Mouse (Mus musculus) cerebellum, adult 2 months (tissue): ENCODE data around the gene Rbms3. TPM values are rescaled to one million over a fixed set of nuclear protein-coding genes. Genes with fewer than 3 reads are reported as not detected.
A peak's percentile ranks its signal among the peaks of the same experiment; 100 is the strongest.

Experiments used
- DNase-seq, 2 experiments: peaks; one replicate each; pipeline ENCODE4 v3.0.0; 2021
- H3K27ac ChIP-seq: fragments of 200-500 bp; 2 replicates; pipeline ENCODE4 v1.5.1; 2012; ENCODE audit warnings: low read length, control low read depth, inconsistent platforms; ENCODE audit not compliant: insufficient read depth
- H3K27me3 ChIP-seq: fragments of 200-500 bp; 2 replicates; pipeline ENCODE4 v1.6.1; 2012; ENCODE audit warnings: inconsistent platforms, mild to moderate bottlenecking, low read length, moderate library complexity; ENCODE audit not compliant: control insufficient read depth, insufficient read depth
- H3K4me1 ChIP-seq: fragments of 200-500 bp; 2 replicates; pipeline ENCODE4 v1.6.1; 2011; ENCODE audit warnings: low read length; ENCODE audit not compliant: control insufficient read depth, insufficient read depth
- H3K4me3 ChIP-seq: fragments of 200-500 bp; replicated peaks from 2 replicates; pipeline ENCODE3; 2011; ENCODE audit warnings: mild to moderate bottlenecking, low read depth, low read length, control low read depth; ENCODE audit not compliant: insufficient read depth
- CTCF ChIP-seq: fragments of 200-500 bp; IDR thresholded peaks from 2 replicates; pipeline ENCODE4 v1.5.1; 2011; ENCODE audit warnings: low read depth, mild to moderate bottlenecking, control low read depth, low read length, moderate library complexity, borderline replicate concordance; ENCODE audit not compliant: insufficient read depth
- POLR2A ChIP-seq: fragments of 200-500 bp; IDR thresholded peaks from 2 replicates; pipeline ENCODE4 v1.6.1; 2011; ENCODE audit warnings: low read length, control low read depth, borderline replicate concordance; ENCODE audit not compliant: insufficient read depth
- WGBS: fragments of 180-500 bp; shearing (Covaris S2); methylation state at CpG from one replicate; pipeline ENCODE4 v1.1.7; 2018; 5-methylcytosine and 5-hydroxymethylcytosine counted together
- polyA plus RNA-seq: library from polyadenylated mRNA; depleted of rRNA; stranded (reverse); fragments of >200 nt; gene quantifications from 2 replicates; pipeline ENCODE4 v1.2.3, GENCODE M21; 2012

Gene Rbms3
- polyA plus RNA-seq, 1 experiment: 13.3 TPM

DNA sequence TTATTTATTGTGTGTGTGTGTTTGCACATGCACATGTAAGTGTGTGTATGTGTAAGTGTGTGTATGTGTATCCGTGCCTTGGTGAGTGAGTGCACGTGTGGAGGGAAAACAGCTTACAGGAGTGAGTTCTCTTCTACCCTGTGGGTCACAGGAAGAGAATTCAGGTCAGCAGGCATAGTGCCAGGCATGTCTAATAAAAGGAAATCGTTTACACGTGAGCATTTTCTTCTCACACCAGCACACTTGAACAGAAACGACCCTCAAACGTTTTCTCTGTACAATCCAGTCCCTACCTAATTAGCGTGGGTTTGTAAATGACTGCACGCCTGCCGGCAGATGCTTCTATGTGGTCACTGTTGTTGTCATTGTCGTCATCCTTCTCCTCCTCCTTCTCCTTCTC, 701.4 kb downstream of the Rbms3 start:
- H3K4me1 ChIP-seq: no peaks in the 10 kb centered on the region
- TF ChIP-seq POLR2A: no peak
- no peak for TF ChIP-seq CTCF
- no peak overlapping the region for H3K4me3 ChIP-seq
- 40% methylated on average over 10 of the region's 10 CpGs for WGBS
- DNase-seq: no peak
- H3K27ac ChIP-seq: no peak overlapping the region
- H3K27me3 ChIP-seq: no peaks in the 10 kb centered on the region

DNA sequence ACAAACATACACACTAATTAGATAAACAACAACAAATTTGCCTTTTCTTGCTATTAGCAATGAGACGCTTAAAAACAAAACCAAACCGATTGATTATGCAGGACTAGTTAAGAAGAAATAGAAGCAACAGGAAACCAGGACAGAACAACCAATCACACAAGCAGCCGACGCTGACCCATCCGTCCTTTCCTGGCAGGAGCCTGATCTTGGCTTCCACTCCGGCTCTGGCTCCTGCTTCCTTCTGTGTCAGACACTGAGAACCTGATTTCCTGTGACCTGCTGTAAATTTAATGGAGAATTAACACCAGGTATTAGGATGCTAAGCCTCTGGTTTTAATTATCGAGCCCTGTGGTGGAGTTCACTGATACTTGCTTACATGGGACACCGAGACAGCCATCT, 706.6 kb downstream of the Rbms3 start:
- H3K27me3 ChIP-seq: no peaks in the 10 kb centered on the region; the same call in 1 of the 2 replicates
- no peaks in the 10 kb centered on the region for H3K4me1 ChIP-seq
- H3K4me3 ChIP-seq: no peak overlapping the region
- H3K27ac ChIP-seq: no peak overlapping the region
- DNase-seq: peak; percentile 9 to 23
- TF ChIP-seq POLR2A: no peak
- TF ChIP-seq CTCF: no peak
- WGBS: 25% methylated on average over 8 of the region's 8 CpGs

GRCm38 (mm10) chr9:116922561-116922960, 707.2 kb downstream of the Rbms3 start:
- H3K4me1 ChIP-seq: no peaks in the 10 kb centered on the region
- WGBS: 57% methylated on average over 3 of the region's 3 CpGs

DNA sequence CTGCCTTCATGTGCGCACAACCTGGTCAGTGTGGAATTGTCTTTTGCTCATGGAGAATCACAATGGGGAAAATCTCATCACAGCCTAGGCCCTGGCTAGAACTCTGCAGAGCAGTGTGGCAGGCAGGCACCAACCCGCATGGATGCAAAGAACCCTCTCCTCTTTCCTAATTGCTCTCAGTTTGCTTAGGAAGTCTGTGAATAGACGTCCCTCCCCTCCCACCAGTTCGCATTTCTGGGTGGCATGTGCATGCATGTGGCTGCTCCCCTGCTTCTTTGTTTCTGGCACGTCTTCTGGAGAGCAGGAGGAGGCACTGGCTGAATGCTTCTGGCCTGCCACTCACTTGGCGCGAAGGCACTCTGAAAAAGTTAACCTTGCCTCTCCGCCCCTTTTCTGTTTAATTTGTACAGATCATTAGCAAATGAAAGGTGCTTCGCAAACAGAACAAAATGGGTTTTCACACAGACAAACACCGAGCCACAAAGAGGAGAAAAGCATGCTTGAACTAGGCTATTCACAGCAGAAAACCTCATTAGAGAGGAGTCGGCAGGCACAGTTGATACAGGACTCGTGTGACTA, 710.2 kb downstream of the Rbms3 start:
- Histone ChIP-seq H3K4me1 (no peaks in the 10 kb centered on the region), H3K27me3 (no peaks in the 10 kb centered on the region; the same call in 1 of the 2 replicates), H3K4me3 (no peak overlapping the region), H3K27ac (no peak overlapping the region)
- 29% methylated on average over 12 of the region's 12 CpGs for WGBS
- no peak for DNase-seq
- TF ChIP-seq POLR2A (no peak), CTCF (no peak)

More at GRCm38 (mm10) chr9:116922561-116922960, 707.2 kb downstream of the Rbms3 start:
- no peak overlapping the region for H3K27ac ChIP-seq
- no peak for DNase-seq
- H3K27me3 ChIP-seq: no peaks in the 10 kb centered on the region; the same call in 1 of the 2 replicates
- H3K4me3 ChIP-seq: no peak overlapping the region
- no peak for TF ChIP-seq CTCF
- no peak for TF ChIP-seq POLR2A

- no peak overlapping the region for H3K27ac ChIP-seq
- no peaks in the 10 kb centered on the region for H3K4me1 ChIP-seq
- no peak for DNase-seq
- WGBS: 27% methylated on average over 3 of the region's 3 CpGs
- no peak overlapping the region for H3K4me3 ChIP-seq
- H3K27me3 ChIP-seq: no peaks in the 10 kb centered on the region
- TF ChIP-seq POLR2A (no peak), CTCF (no peak)
Observed at GRCm38 (mm10) chr9:116912493-116912847, 717.2 kb downstream of the Rbms3 start.

DNA sequence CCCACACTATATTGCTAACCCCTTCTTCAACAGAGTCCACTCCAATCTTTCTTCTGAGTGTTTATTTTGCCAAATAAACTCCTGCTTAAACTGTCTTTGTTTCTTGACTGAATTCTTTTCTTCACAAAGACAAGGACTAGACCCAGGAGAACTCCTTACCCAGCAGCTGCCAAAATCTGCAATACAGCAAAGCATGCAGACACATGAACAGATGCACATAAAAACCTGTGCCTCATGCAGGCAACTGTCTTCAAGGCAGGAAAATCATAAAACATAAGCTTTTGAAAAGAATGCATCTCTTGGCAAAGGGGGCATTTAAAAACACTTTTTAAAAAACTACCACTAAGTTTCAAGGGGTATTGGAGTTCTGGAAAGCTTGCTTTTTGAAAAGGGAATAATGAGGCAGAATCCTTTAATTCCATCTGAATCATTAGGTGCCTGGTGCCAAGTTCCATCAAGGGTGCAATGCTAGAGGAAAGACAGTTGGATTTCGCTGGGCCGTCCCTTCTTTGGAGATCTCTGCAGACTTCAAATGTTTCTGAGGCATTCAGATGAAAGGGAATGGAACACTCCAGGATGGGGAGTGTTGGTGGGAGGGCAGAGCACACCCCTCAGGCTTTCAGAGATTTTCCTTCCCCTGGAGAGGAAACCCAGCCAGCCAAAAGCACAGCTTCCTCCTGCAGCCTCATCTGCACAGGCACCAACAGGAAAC, 717.8 kb downstream of the Rbms3 start:
- Histone ChIP-seq H3K27me3 (no peaks in the 10 kb centered on the region), H3K4me1 (no peaks in the 10 kb centered on the region), H3K4me3 (no peak overlapping the region), H3K27ac (no peak overlapping the region)
- TF ChIP-seq CTCF (no peak), POLR2A (no peak)
- 28% methylated on average over 2 of the region's 2 CpGs for WGBS
- no peak for DNase-seq

- TF ChIP-seq CTCF (no peak), POLR2A (no peak)
- H3K27ac ChIP-seq: no peak overlapping the region
- 71% methylated on average over 4 of the region's 4 CpGs for WGBS
- no peaks in the 10 kb centered on the region for H3K4me1 ChIP-seq
- no peaks in the 10 kb centered on the region for H3K27me3 ChIP-seq
- H3K4me3 ChIP-seq: no peak overlapping the region
- no peak for DNase-seq
Observed at GRCm38 (mm10) chr9:116909511-116909910, 720.2 kb downstream of the Rbms3 start.

- no peaks in the 10 kb centered on the region for H3K4me1 ChIP-seq
- 69% methylated on average over 4 of the region's 4 CpGs for WGBS
- TF ChIP-seq CTCF (0 out of 2 replicates have a peak, but pooled peaks have one; percentile 19), POLR2A (no peak)
- no peak overlapping the region for H3K27ac ChIP-seq
- no peaks in the 10 kb centered on the region for H3K27me3 ChIP-seq
- no peak overlapping the region for H3K4me3 ChIP-seq
- DNase-seq: no peak
Observed at GRCm38 (mm10) chr9:116906955-116907354, 722.8 kb downstream of the Rbms3 start.
